Mouse (Mus musculus): ENCODE data around the gene Syne1.

Syne1 gene

GRCm38 (mm10) chr10:5551382-5551781, at the start of gene Syne1:
Gene Syne1 (minus strand): TSS chr10:5551482.
- no peak for DNase-seq

- peak; percentile 40 to 81 for DNase-seq
These were observed 48.8 kb upstream of the Syne1 start for GRCm38 (mm10) chr10:5600123-5600522.

GRCm38 (mm10) chr10:5596559-5596958, 45.3 kb upstream of the Syne1 start:
- no peak for DNase-seq

GRCm38 (mm10) chr10:5594457-5594856, 43.2 kb upstream of the Syne1 start:
- no peak for DNase-seq

- no peak for DNase-seq
These were observed 42.2 kb upstream of the Syne1 start, which contains the start of gene Myct1 for GRCm38 (mm10) chr10:5593464-5593863. Gene Myct1 (plus strand): TSS chr10:5593775.

GRCm38 (mm10) chr10:5591996-5592395, 40.7 kb upstream of the Syne1 start:
- no peak for DNase-seq

- DNase-seq: no peak
These were observed 39.8 kb upstream of the Syne1 start for GRCm38 (mm10) chr10:5591061-5591460.

GRCm38 (mm10) chr10:5573328-5573727, 22.0 kb upstream of the Syne1 start:
- DNase-seq: no peak

GRCm38 (mm10) chr10:5571332-5571731, 20.1 kb upstream of the Syne1 start:
- no peak for DNase-seq

- DNase-seq: no peak
These were observed 18.8 kb upstream of the Syne1 start for GRCm38 (mm10) chr10:5570059-5570458.

- peak in 1 of 2 experiments; percentile 11 for DNase-seq
These were observed 17.7 kb upstream of the Syne1 start for GRCm38 (mm10) chr10:5568991-5569390.

GRCm38 (mm10) chr10:5561706-5562105, 10.4 kb upstream of the Syne1 start:
- DNase-seq: no peak

GRCm38 (mm10) chr10:5560526-5560925, 9.2 kb upstream of the Syne1 start:
- DNase-seq: no peak

- DNase-seq: no peak
These were observed 7.5 kb upstream of the Syne1 start for GRCm38 (mm10) chr10:5558808-5559207.

- peak; percentile 62 for DNase-seq
These were observed 3.7 kb upstream of the Syne1 start for GRCm38 (mm10) chr10:5554941-5555340.

- DNase-seq: peak; percentile 80
These were observed 887 bp downstream of the Syne1 start for GRCm38 (mm10) chr10:5550168-5551021.

GRCm38 (mm10) chr10:5549871-5550167, 1.5 kb downstream of the Syne1 start:
- DNase-seq: no peak

- DNase-seq: peak; percentile 37 to 56
These were observed 2.6 kb downstream of the Syne1 start for GRCm38 (mm10) chr10:5548651-5549050.

- DNase-seq: peak; percentile 42 to 46
These were observed 3.5 kb downstream of the Syne1 start for GRCm38 (mm10) chr10:5547769-5548168.

GRCm38 (mm10) chr10:5546428-5546827, 4.9 kb downstream of the Syne1 start:
- DNase-seq: no peak

GRCm38 (mm10) chr10:5528284-5528683, 23.0 kb downstream of the Syne1 start:
- DNase-seq: peak; percentile 89 to 90

- DNase-seq: peak in 1 of 2 experiments; percentile 48
These were observed 23.6 kb downstream of the Syne1 start for GRCm38 (mm10) chr10:5527634-5528033.

GRCm38 (mm10) chr10:5522904-5523303, 28.4 kb downstream of the Syne1 start:
- DNase-seq: no peak

GRCm38 (mm10) chr10:5522276-5522675, 29.0 kb downstream of the Syne1 start:
- no peak for DNase-seq

GRCm38 (mm10) chr10:5520695-5521094, 30.6 kb downstream of the Syne1 start:
- peak; percentile 34 to 53 for DNase-seq

Data from cerebellum, postnatal 36 days (tissue).